Mouse (Mus musculus): ENCODE data around the gene Rreb1. TPM values are rescaled to one million over a fixed set of nuclear protein-coding genes. Genes with fewer than 3 reads are reported as not detected.

The Rreb1 gene
- polyA plus RNA-seq, 1 experiment from 2014 or later, result 17.1 TPM

GRCm38 (mm10) chr13:37919711-37920277, 141.6 kb downstream of the Rreb1 start:
- no peak for ATAC-seq (ENCODE audit: insufficient number of reproducible peaks, low FRiP score)
- H3K4me1 ChIP-seq (replicated peaks), result peaks cover 37% of the 10 kb centered on the region
- H3K36me3 ChIP-seq, result peaks cover 51% of the 10 kb centered on the region
- no peak overlapping the region for H3K4me2 ChIP-seq
- H3K27me3 ChIP-seq (replicated peaks), result no peaks in the 10 kb centered on the region
- 94% methylated on average over 3 of the region's 3 CpGs for WGBS
- H3K27ac ChIP-seq (ENCODE audit: poor library complexity, severe bottlenecking), result no peak overlapping the region
- no peak overlapping the region for H3K4me3 ChIP-seq
- no peak overlapping the region for H3K9ac ChIP-seq
- H3K9me3 ChIP-seq (replicated peaks), result no peaks in the 10 kb centered on the region

DNA sequence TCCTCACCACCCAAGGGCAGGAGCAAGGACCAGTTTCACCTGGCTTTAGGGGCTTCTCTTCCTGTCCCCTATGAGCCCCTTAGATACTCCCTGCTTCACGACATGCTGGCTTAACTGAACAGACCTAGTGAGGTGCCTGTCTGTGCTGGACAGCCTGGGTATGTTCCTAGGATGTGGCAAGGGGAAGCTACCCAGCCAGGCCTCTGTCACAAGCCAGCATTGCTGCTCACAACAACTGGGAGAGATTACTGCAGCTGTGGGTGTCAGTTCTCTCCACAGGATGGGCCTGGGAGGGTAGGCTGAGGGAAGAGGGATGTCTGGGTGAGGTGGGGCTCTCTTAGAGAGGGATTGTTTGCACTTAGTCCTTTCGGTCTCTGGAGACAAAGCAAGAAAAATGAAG, 142.5 kb downstream of the Rreb1 start:
- Histone ChIP-seq H3K27me3 (replicated peaks) (no peaks in the 10 kb centered on the region), H3K27ac (ENCODE audit: poor library complexity, severe bottlenecking) (no peak overlapping the region), H3K4me3 (no peak overlapping the region), H3K4me2 (no peak overlapping the region), H3K9me3 (replicated peaks) (no peaks in the 10 kb centered on the region), H3K36me3 (peaks cover 57% of the 10 kb centered on the region), H3K4me1 (replicated peaks) (peaks cover 40% of the 10 kb centered on the region), H3K9ac (no peak overlapping the region)
- WGBS, result 74% methylated on average over 2 of the region's 2 CpGs
- ATAC-seq (ENCODE audit: insufficient number of reproducible peaks, low FRiP score), result no peak

DNA sequence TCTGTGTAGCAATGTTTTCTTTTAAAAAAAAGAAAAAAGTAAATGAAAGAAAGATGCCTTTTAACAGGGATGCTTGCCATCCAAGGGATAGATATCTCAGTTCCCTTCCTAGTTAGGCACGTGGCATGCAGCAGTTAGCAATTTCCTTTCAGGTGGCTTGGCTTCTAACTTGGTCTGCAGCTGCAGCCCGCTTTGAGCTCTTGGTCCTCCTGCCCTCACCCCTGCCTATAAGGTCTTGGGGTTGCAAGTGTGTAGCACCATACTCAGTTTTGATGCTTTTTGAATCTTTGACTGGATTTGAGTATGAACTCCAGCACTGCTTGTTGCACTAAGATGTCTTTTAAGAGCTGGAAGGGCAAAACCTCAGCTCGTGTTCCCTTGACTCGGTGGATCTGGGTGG, 144.9 kb downstream of the Rreb1 start:
- H3K9me3 ChIP-seq (replicated peaks), result no peaks in the 10 kb centered on the region
- no peak overlapping the region for H3K4me3 ChIP-seq
- H3K36me3 ChIP-seq, result peaks cover 51% of the 10 kb centered on the region
- 82% methylated on average over 4 of the region's 4 CpGs for WGBS
- H3K9ac ChIP-seq, result no peak overlapping the region
- H3K27me3 ChIP-seq (replicated peaks), result no peaks in the 10 kb centered on the region
- no peak overlapping the region for H3K27ac ChIP-seq (ENCODE audit: poor library complexity, severe bottlenecking)
- no peak for ATAC-seq (ENCODE audit: insufficient number of reproducible peaks, low FRiP score)
- H3K4me1 ChIP-seq (replicated peaks), result peaks cover 48% of the 10 kb centered on the region
- H3K4me2 ChIP-seq, result no peak overlapping the region

- Histone ChIP-seq H3K9ac (no peak overlapping the region), H3K4me3 (no peak overlapping the region), H3K36me3 (peaks cover 47% of the 10 kb centered on the region), H3K4me2 (no peak overlapping the region), H3K27me3 (replicated peaks) (no peaks in the 10 kb centered on the region), H3K27ac (ENCODE audit: poor library complexity, severe bottlenecking) (no peak overlapping the region), H3K9me3 (replicated peaks) (no peaks in the 10 kb centered on the region), H3K4me1 (replicated peaks) (peaks cover 44% of the 10 kb centered on the region)
- WGBS, result 78% methylated on average over 10 of the region's 10 CpGs
- ATAC-seq (ENCODE audit: insufficient number of reproducible peaks, low FRiP score), result 0 out of 2 replicates have a peak, but pooled peaks have one; percentile 27
Measured at GRCm38 (mm10) chr13:37923643-37924460, 145.7 kb downstream of the Rreb1 start.

- Histone ChIP-seq H3K4me3 (no peak overlapping the region), H3K36me3 (peaks cover 48% of the 10 kb centered on the region), H3K4me1 (replicated peaks) (peaks cover 44% of the 10 kb centered on the region), H3K4me2 (no peak overlapping the region), H3K9ac (no peak overlapping the region), H3K27me3 (replicated peaks) (no peaks in the 10 kb centered on the region), H3K9me3 (replicated peaks) (no peaks in the 10 kb centered on the region), H3K27ac (ENCODE audit: poor library complexity, severe bottlenecking) (no peak overlapping the region)
- WGBS, result 70% methylated on average over 4 of the region's 4 CpGs
- ATAC-seq (ENCODE audit: insufficient number of reproducible peaks, low FRiP score), result no peak
Measured at GRCm38 (mm10) chr13:37924461-37924948, 146.3 kb downstream of the Rreb1 start.

- WGBS, result 67% methylated on average over 3 of the region's 3 CpGs
- H3K36me3 ChIP-seq, result peaks cover 60% of the 10 kb centered on the region
- H3K4me1 ChIP-seq (replicated peaks), result peaks cover 54% of the 10 kb centered on the region
Measured at GRCm38 (mm10) chr13:37926394-37926793, 148.2 kb downstream of the Rreb1 start.

GRCm38 (mm10) chr13:37929532-37929931, 151.3 kb downstream of the Rreb1 start:
- Histone ChIP-seq H3K27me3 (replicated peaks) (no peaks in the 10 kb centered on the region), H3K9me3 (replicated peaks) (no peaks in the 10 kb centered on the region), H3K4me3 (no peak overlapping the region), H3K4me1 (replicated peaks) (peaks cover 38% of the 10 kb centered on the region), H3K36me3 (peaks cover 83% of the 10 kb centered on the region), H3K27ac (ENCODE audit: poor library complexity, severe bottlenecking) (no peak overlapping the region), H3K4me2 (no peak overlapping the region), H3K9ac (no peak overlapping the region)
- ATAC-seq (ENCODE audit: insufficient number of reproducible peaks, low FRiP score), result no peak
- WGBS, result 81% methylated on average over 17 of the region's 17 CpGs

More at GRCm38 (mm10) chr13:37926394-37926793, 148.2 kb downstream of the Rreb1 start:
- Histone ChIP-seq H3K4me3 (no peak overlapping the region), H3K27me3 (replicated peaks) (no peaks in the 10 kb centered on the region), H3K9ac (no peak overlapping the region), H3K4me2 (no peak overlapping the region), H3K27ac (ENCODE audit: poor library complexity, severe bottlenecking) (no peak overlapping the region), H3K9me3 (replicated peaks) (no peaks in the 10 kb centered on the region)
- ATAC-seq (ENCODE audit: insufficient number of reproducible peaks, low FRiP score), result no peak

- Histone ChIP-seq H3K27me3 (replicated peaks) (no peaks in the 10 kb centered on the region), H3K4me3 (no peak overlapping the region), H3K4me1 (replicated peaks) (peaks cover 38% of the 10 kb centered on the region), H3K36me3 (peaks cover 79% of the 10 kb centered on the region), H3K9ac (no peak overlapping the region), H3K27ac (ENCODE audit: poor library complexity, severe bottlenecking) (no peak overlapping the region), H3K4me2 (no peak overlapping the region), H3K9me3 (replicated peaks) (no peaks in the 10 kb centered on the region)
- 75% methylated on average over 13 of the region's 13 CpGs for WGBS
- no peak for ATAC-seq (ENCODE audit: insufficient number of reproducible peaks, low FRiP score)
Measured at GRCm38 (mm10) chr13:37930091-37930490, 151.9 kb downstream of the Rreb1 start.

GRCm38 (mm10) chr13:37930621-37931020, 152.4 kb downstream of the Rreb1 start:
- WGBS, result 96% methylated on average over 23 of the region's 23 CpGs
- peaks cover 77% of the 10 kb centered on the region for H3K36me3 ChIP-seq
- H3K27me3 ChIP-seq (replicated peaks), result no peaks in the 10 kb centered on the region
- no peak overlapping the region for H3K4me2 ChIP-seq
- no peak overlapping the region for H3K9ac ChIP-seq
- H3K4me3 ChIP-seq, result no peak overlapping the region
- H3K9me3 ChIP-seq (replicated peaks), result no peaks in the 10 kb centered on the region
- no peak overlapping the region for H3K27ac ChIP-seq (ENCODE audit: poor library complexity, severe bottlenecking)
- H3K4me1 ChIP-seq (replicated peaks), result peaks cover 38% of the 10 kb centered on the region
- ATAC-seq (ENCODE audit: insufficient number of reproducible peaks, low FRiP score), result no peak

DNA sequence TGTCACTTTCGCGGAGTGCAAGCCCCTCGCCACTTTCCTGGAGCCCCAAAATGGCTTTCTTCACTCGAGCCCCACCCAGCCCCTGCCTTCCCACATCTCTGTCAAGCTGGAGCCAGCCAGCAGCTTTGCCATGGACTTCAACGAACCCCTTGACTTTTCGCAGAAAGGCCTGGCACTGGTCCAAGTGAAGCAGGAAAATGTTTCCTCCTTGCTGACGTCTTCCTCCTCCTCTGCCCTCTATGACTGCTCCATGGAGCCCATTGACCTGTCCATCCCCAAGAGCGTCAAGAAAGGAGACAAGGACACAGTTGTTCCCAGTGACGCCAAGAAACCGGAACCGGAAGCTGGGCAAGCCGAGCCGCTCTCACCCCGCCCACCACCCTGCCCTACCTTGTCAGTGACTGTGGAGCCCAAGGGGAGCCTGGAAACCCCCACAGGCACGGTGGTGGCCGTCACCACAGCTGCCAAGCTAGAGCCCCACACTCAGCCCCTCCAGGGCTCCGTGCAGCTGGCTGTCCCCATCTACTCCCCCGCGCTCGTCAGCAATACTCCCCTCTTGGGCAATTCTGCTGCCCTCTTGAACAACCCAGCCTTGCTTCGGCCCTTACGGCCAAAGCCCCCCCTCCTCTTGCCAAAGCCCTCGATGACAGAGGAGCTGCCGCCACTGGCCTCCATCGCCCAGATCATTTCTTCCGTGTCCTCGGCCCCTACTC, 153.2 kb downstream of the Rreb1 start:
- Histone ChIP-seq H3K27ac (ENCODE audit: poor library complexity, severe bottlenecking) (no peak overlapping the region), H3K4me2 (no peak overlapping the region), H3K9ac (no peak overlapping the region), H3K9me3 (replicated peaks) (no peaks in the 10 kb centered on the region), H3K4me3 (no peak overlapping the region), H3K4me1 (replicated peaks) (peaks cover 37% of the 10 kb centered on the region), H3K36me3 (peaks cover 81% of the 10 kb centered on the region), H3K27me3 (replicated peaks) (no peaks in the 10 kb centered on the region)
- 72% methylated on average over 27 of the region's 27 CpGs for WGBS
- ATAC-seq (ENCODE audit: insufficient number of reproducible peaks, low FRiP score), result peak; percentile 60

- 70% methylated on average over 4 of the region's 4 CpGs for WGBS
- Histone ChIP-seq H3K9me3 (replicated peaks) (no peaks in the 10 kb centered on the region), H3K27ac (ENCODE audit: poor library complexity, severe bottlenecking) (no peak overlapping the region), H3K27me3 (replicated peaks) (no peaks in the 10 kb centered on the region), H3K4me1 (replicated peaks) (peaks cover 30% of the 10 kb centered on the region), H3K36me3 (peaks cover 77% of the 10 kb centered on the region), H3K9ac (no peak overlapping the region), H3K4me2 (no peak overlapping the region), H3K4me3 (no peak overlapping the region)
- ATAC-seq (ENCODE audit: insufficient number of reproducible peaks, low FRiP score), result no peak
Measured at GRCm38 (mm10) chr13:37934075-37934474, 155.9 kb downstream of the Rreb1 start.
